Mouse (Mus musculus) heart, embryonic 16.5 days (tissue): ENCODE results near the gene Rnf26. TPM values are rescaled to one million over a fixed set of nuclear protein-coding genes. Genes with fewer than 3 reads are reported as not detected.

Source experiments
- ATAC-seq: fragments of 200-750 bp; cut with Nextera tagmentation; replicated peaks from 2 replicates; pipeline ENCODE4 v1.8.0; 2017; ENCODE audit warnings: moderate number of reproducible peaks; ENCODE audit not compliant: insufficient read depth, low FRiP score; ENCODE audit errors: extremely low read depth
- H3K27ac ChIP-seq: fragments of 300-500 bp; sonication (generic); 2 replicates; pipeline ENCODE4 v1.5.1; 2014; ENCODE audit warnings: mild to moderate bottlenecking, low read length, control low read depth, moderate library complexity
- H3K27me3 ChIP-seq: fragments of 300-500 bp; sonication (generic); 2 replicates; pipeline ENCODE4 v1.6.1; 2014; ENCODE audit warnings: low read length, mixed read lengths; ENCODE audit not compliant: control insufficient read depth, insufficient read depth
- H3K36me3 ChIP-seq: fragments of 300-500 bp; sonication (generic); 2 replicates; pipeline ENCODE4 v1.6.1; 2014; ENCODE audit not compliant: control insufficient read depth, insufficient read depth
- H3K4me1 ChIP-seq: fragments of 300-500 bp; sonication (generic); 2 replicates; pipeline ENCODE4 v1.6.1; 2014; ENCODE audit warnings: low read length, mixed read lengths; ENCODE audit not compliant: control insufficient read depth, insufficient read depth
- H3K4me2 ChIP-seq: fragments of 300-500 bp; sonication (generic); 2 replicates; pipeline ENCODE4 v1.6.1; 2014; ENCODE audit warnings: low read depth, mild to moderate bottlenecking, control low read depth, low read length
- H3K4me3 ChIP-seq: fragments of 300-500 bp; sonication (generic); 2 replicates; pipeline ENCODE4 v1.5.1; 2014; ENCODE audit warnings: mild to moderate bottlenecking, control low read depth, low read length
- H3K9ac ChIP-seq: fragments of 300-500 bp; sonication (generic); 2 replicates; pipeline ENCODE4 v1.6.1; 2014; ENCODE audit warnings: low read length, control low read depth
- H3K9me3 ChIP-seq: fragments of 300-500 bp; sonication (generic); replicated peaks from 2 replicates; pipeline ENCODE4 v1.6.1; 2016; ENCODE audit warnings: low read length; ENCODE audit not compliant: control insufficient read depth
- WGBS: fragments of 180-500 bp; shearing (Covaris S2); extraction: QIAGEN DNeasy Blood & Tissue Kit; methylation state at CpG from one replicate; pipeline ENCODE4 v1.1.7; 2014; 5-methylcytosine and 5-hydroxymethylcytosine counted together
- polyA plus RNA-seq: library from polyadenylated mRNA; unstranded; fragments of >200 nt; fragmentation: Nextera tagmentation; extraction: Ambion mirVana; gene quantifications from 2 replicates; pipeline ENCODE4 v1.2.1, GENCODE M21; 2015

The Rnf26 gene
- polyA plus RNA-seq, 1 experiment from 2014 or later, result 31.7 TPM

DNA sequence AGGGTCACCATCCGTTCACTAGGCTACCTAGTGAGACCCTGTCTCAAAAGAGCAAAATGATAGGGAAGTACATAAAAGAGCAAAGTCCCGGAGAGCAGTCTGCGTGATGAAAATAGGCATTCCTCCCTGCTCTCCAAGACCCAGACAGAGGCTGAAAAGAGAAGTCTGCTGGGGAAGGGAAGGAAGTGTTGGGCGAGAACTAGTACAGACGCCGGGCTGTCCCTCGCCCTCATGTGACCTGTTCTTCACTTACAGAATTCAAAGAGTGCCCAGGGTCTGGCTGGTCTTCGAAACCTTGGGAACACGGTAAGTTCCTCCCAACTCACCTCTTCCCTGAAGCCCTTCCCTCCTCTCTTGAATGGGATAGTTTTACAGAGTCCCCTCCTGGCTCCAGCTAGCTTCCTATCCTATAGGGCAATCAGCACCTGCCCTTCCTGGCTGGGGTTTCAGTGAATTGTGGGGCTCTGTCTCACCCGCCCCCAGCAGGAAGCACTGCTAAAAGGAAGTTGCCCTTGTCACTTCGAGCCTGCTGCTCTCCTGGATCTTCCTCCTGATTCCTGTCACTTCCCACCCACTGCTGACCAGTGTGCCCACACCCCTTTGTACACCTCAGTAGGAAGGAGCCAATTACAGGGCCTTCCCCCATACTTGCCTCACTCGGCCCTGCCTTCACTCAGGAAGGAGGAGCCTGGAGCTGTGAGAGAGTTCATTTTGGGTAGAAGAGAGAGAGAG is 24.3 kb downstream of the Rnf26 start:
- Histone ChIP-seq H3K4me2 (peak overlapping the region; percentile 95), H3K9ac (peak overlapping the region; percentile 75), H3K36me3 (peaks cover 27% of the 10 kb centered on the region), H3K27me3 (no peaks in the 10 kb centered on the region), H3K27ac (peak overlapping the region; percentile 98), H3K4me1 (peaks cover 31% of the 10 kb centered on the region), H3K9me3 (no peaks in the 10 kb centered on the region), H3K4me3 (no peak overlapping the region; the same call in 1 of the 2 replicates)
- ATAC-seq, result no peak
- WGBS, result 29% methylated on average over 12 of the region's 12 CpGs

GRCm38 (mm10) chr9:44087761-44088455 is 25.4 kb downstream of the Rnf26 start:
- Histone ChIP-seq H3K4me2 (peak overlapping the region; percentile 95), H3K9me3 (no peaks in the 10 kb centered on the region), H3K27ac (peak overlapping the region; percentile 98), H3K4me3 (peak overlapping the region; percentile 77), H3K27me3 (no peaks in the 10 kb centered on the region), H3K4me1 (peaks cover 42% of the 10 kb centered on the region), H3K36me3 (peaks cover 21% of the 10 kb centered on the region), H3K9ac (peak overlapping the region; percentile 91)
- peak; percentile 79 for ATAC-seq
- WGBS, result 8% methylated on average over 15 of the region's 15 CpGs

DNA sequence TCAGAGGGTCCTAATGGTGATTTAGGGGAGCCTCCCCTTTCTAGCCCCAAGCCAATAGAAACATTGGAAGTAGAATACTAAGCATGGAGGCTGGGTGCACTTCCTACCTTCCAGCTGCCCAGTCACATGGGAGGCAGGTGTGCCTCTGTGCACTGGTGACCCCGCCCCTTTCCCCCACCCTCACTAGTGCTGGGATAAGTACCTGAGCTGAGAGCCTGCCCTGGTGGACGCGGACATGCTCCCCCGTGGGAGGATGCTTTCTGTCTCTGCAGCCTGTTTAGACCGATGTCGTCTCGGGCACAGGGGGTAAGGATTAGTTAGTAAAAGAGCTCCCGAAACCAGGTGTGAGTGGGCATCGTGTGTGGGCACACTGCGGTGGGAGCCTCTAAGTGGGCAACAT is 26.4 kb downstream of the Rnf26 start:
- H3K36me3 ChIP-seq, result peaks cover 16% of the 10 kb centered on the region
- H3K4me2 ChIP-seq, result peak overlapping the region; percentile 95
- no peak for ATAC-seq
- H3K27me3 ChIP-seq, result no peaks in the 10 kb centered on the region
- peak overlapping the region; percentile 91 for H3K9ac ChIP-seq
- no peaks in the 10 kb centered on the region for H3K9me3 ChIP-seq
- H3K4me3 ChIP-seq, result peak overlapping the region; percentile 77
- H3K27ac ChIP-seq, result peak overlapping the region; percentile 98
- 36% methylated on average over 10 of the region's 10 CpGs for WGBS
- H3K4me1 ChIP-seq, result peaks cover 46% of the 10 kb centered on the region

- peak overlapping the region; percentile 98 for H3K27ac ChIP-seq
- H3K9ac ChIP-seq, result peak overlapping the region; percentile 91
- H3K27me3 ChIP-seq, result no peaks in the 10 kb centered on the region
- peaks cover 49% of the 10 kb centered on the region for H3K4me1 ChIP-seq
- H3K4me3 ChIP-seq, result peak overlapping the region; percentile 77
- no peak for ATAC-seq
- H3K36me3 ChIP-seq, result peaks cover 8% of the 10 kb centered on the region
- peak overlapping the region; percentile 95 for H3K4me2 ChIP-seq
- no peaks in the 10 kb centered on the region for H3K9me3 ChIP-seq
- WGBS, result 41% methylated on average over 15 of the region's 15 CpGs
Observed at GRCm38 (mm10) chr9:44085741-44086665, 27.3 kb downstream of the Rnf26 start.

GRCm38 (mm10) chr9:44085276-44085675 is 28.0 kb downstream of the Rnf26 start:
- H3K36me3 ChIP-seq, result peaks cover 4% of the 10 kb centered on the region; the same call in 1 of the 2 replicates
- 6% methylated on average over 10 of the region's 10 CpGs for WGBS
- no peaks in the 10 kb centered on the region for H3K27me3 ChIP-seq
- H3K4me2 ChIP-seq, result peak overlapping the region; percentile 95
- H3K9me3 ChIP-seq, result no peaks in the 10 kb centered on the region
- peak overlapping the region; percentile 91 for H3K9ac ChIP-seq
- peak overlapping the region; percentile 98 for H3K27ac ChIP-seq
- no peak for ATAC-seq
- peaks cover 56% of the 10 kb centered on the region for H3K4me1 ChIP-seq
- H3K4me3 ChIP-seq, result peak overlapping the region; percentile 77

- ATAC-seq, result peak; percentile 68
Observed at GRCm38 (mm10) chr9:44084659-44085229, 28.6 kb downstream of the Rnf26 start.

GRCm38 (mm10) chr9:44084236-44084635 is 29.1 kb downstream of the Rnf26 start:
- no peaks in the 10 kb centered on the region for H3K36me3 ChIP-seq
- H3K4me3 ChIP-seq, result peak overlapping the region; percentile 77
- peak overlapping the region; percentile 90 for H3K27ac ChIP-seq
- H3K4me1 ChIP-seq, result peaks cover 58% of the 10 kb centered on the region
- H3K9ac ChIP-seq, result peak overlapping the region; percentile 91
- ATAC-seq, result no peak
- WGBS, result 1% methylated on average over 14 of the region's 14 CpGs
- no peaks in the 10 kb centered on the region for H3K27me3 ChIP-seq
- peak overlapping the region; percentile 95 for H3K4me2 ChIP-seq
- H3K9me3 ChIP-seq, result no peaks in the 10 kb centered on the region

More at GRCm38 (mm10) chr9:44084659-44085229, 28.6 kb downstream of the Rnf26 start:
- Histone ChIP-seq H3K9me3 (no peaks in the 10 kb centered on the region), H3K27me3 (no peaks in the 10 kb centered on the region), H3K4me1 (peaks cover 58% of the 10 kb centered on the region), H3K4me3 (peak overlapping the region; percentile 77), H3K36me3 (no peaks in the 10 kb centered on the region), H3K9ac (peak overlapping the region; percentile 91), H3K4me2 (peak overlapping the region; percentile 95), H3K27ac (peak overlapping the region; percentile 98)
- WGBS, result under 1% methylated on average over 54 of the region's 62 CpGs

DNA sequence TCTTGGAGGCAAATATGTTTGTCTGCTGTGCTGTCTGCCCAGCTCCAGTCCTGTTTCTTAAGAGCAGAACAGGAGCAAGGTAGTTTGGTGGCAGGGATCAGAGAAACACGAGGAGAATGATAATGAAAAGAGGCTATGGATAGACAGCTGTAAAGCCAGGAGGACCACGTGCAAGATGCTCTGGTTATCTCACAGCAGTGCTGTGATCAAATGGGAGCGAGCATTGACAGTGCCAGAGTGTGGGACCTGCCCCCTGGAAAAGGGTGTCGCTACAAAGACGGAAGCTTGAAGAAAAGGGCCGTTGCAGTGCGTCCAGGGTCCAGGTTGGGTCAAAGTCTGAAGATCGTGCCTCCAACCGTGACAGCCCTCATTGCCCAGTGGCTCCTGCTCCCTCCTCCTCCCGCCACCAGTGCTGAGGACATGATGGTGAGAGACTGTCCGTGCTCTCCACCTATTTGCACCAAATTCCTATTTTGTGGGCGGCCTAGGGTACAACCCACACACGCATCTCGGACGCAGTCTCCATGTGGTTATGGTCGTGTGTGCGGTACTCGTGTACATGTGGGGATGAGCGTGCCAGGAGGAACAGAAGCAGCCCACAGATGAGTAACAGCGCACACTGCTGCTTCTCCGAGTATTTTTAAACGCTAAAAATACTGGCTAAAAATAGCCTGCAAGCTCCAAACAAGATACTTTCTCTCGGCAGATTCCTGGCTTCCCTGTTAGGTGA is 29.8 kb downstream of the Rnf26 start:
- no peaks in the 10 kb centered on the region for H3K9me3 ChIP-seq
- peak overlapping the region; percentile 90 for H3K27ac ChIP-seq
- WGBS, result 6% methylated on average over 23 of the region's 23 CpGs
- H3K27me3 ChIP-seq, result no peaks in the 10 kb centered on the region
- H3K9ac ChIP-seq, result peak overlapping the region; percentile 91
- peak overlapping the region; percentile 95 for H3K4me2 ChIP-seq
- ATAC-seq, result peak; percentile 19; the same call in 1 of the 2 replicates
- H3K4me1 ChIP-seq, result peaks cover 57% of the 10 kb centered on the region
- peak overlapping the region; percentile 77 for H3K4me3 ChIP-seq
- no peaks in the 10 kb centered on the region for H3K36me3 ChIP-seq
